Mouse (Mus musculus) CH12.LX (cell line): ENCODE results near the gene Gjb5. TPM values are rescaled to one million over a fixed set of nuclear protein-coding genes. Genes with fewer than 3 reads are reported as not detected.

Experiments
- DNase-seq: peaks from one replicate; pipeline ENCODE4 v3.0.0-alpha.2; 2013; ENCODE audit errors: extremely low read depth
- H3K27ac ChIP-seq: 2 replicates; pipeline ENCODE4 v1.5.1; 2012; ENCODE audit warnings: low read depth, mild to moderate bottlenecking, control low read depth, moderate library complexity; ENCODE audit not compliant: insufficient read depth
- H3K27me3 ChIP-seq: replicated peaks from 2 replicates; pipeline ENCODE3; 2012; ENCODE audit warnings: inconsistent platforms
- H3K36me3 ChIP-seq, 2 experiments: replicated peaks in 1 of 2; 2 replicates each; pipeline versions ENCODE3 to v1.6.1; 2012; ENCODE audit warnings: inconsistent platforms in 1 of 2, low read length in 1 of 2, mild to moderate bottlenecking in 1 of 2, mixed read lengths in 1 of 2, moderate library complexity in 1 of 2; ENCODE audit not compliant: control insufficient read depth in 1 of 2, insufficient read depth in 1 of 2
- H3K4me1 ChIP-seq, 2 experiments: 2 replicates each; pipeline ENCODE4 v1.6.1; 2012; ENCODE audit warnings: inconsistent platforms in 1 of 2, moderate library complexity in 1 of 2; ENCODE audit not compliant: insufficient read depth in 2 of 2, control insufficient read depth in 1 of 2
- H3K4me2 ChIP-seq: 2 replicates; pipeline ENCODE4 v1.6.1; 2012; ENCODE audit warnings: low read depth, mild to moderate bottlenecking, control low read depth; ENCODE audit not compliant: poor library complexity, insufficient read depth, severe bottlenecking
- H3K4me3 ChIP-seq, 3 experiments: fragments of 150-350 bp in 1 of 3; sonication (generic) in 1 of 3; replicated peaks in 1 of 3; 2 replicates each; pipeline versions ENCODE3 to v1.5.1; 2011 to 2012; ENCODE audit warnings: low read depth in 2 of 3, low read length in 2 of 3, mild to moderate bottlenecking in 2 of 3, moderate library complexity in 2 of 3, control low read depth in 1 of 3, improper control_type of control experiment in 1 of 3, inconsistent platforms in 1 of 3, mixed read lengths in 1 of 3; ENCODE audit not compliant: poor library complexity in 1 of 3
- H3K79me2 ChIP-seq: replicated peaks from 2 replicates; pipeline ENCODE4 v1.6.1; 2012; ENCODE audit warnings: mild to moderate bottlenecking, moderate library complexity; ENCODE audit not compliant: control insufficient read depth, poor library complexity, insufficient read depth, severe bottlenecking; ENCODE audit errors: extremely low read depth
- H3K9ac ChIP-seq: 2 replicates; pipeline ENCODE4 v1.6.1; 2012; ENCODE audit warnings: low read depth, mild to moderate bottlenecking, control low read depth, moderate library complexity; ENCODE audit not compliant: insufficient read depth
- H3K9me3 ChIP-seq: replicated peaks from 2 replicates; pipeline ENCODE3; 2012; ENCODE audit warnings: low read length, inconsistent platforms, mixed read lengths
- CHD1 ChIP-seq: IDR thresholded peaks from 2 replicates; pipeline ENCODE4 v1.6.1; 2012; ENCODE audit warnings: low read depth, low read length, improper control_type of control experiment, inconsistent platforms
- CHD2 ChIP-seq: IDR thresholded peaks from 2 replicates; pipeline ENCODE4 v1.6.1; 2011; ENCODE audit warnings: low read length, improper control_type of control experiment
- CTCF ChIP-seq, 2 experiments: IDR thresholded peaks in 1 of 2; conservative IDR thresholded peaks in 1 of 2; 2 replicates each; pipeline ENCODE4 v1.5.1; 2011 to 2012; ENCODE audit warnings: low read depth in 2 of 2, low read length in 2 of 2, improper control_type of control experiment in 1 of 2, inconsistent platforms in 1 of 2, mild to moderate bottlenecking in 1 of 2, moderate library complexity in 1 of 2
- E2F4 ChIP-seq: IDR thresholded peaks from 2 replicates; pipeline ENCODE4 v1.6.1; 2011; ENCODE audit warnings: low read depth, low read length, improper control_type of control experiment; ENCODE audit not compliant: insufficient replicate concordance
- EP300 ChIP-seq: IDR thresholded peaks from 2 replicates; pipeline ENCODE4 v1.6.1; 2011; ENCODE audit warnings: low read length, improper control_type of control experiment
- ETS1 ChIP-seq: conservative IDR thresholded peaks from 2 replicates; pipeline ENCODE4 v1.6.1; 2012; ENCODE audit warnings: low read depth, mild to moderate bottlenecking, inconsistent platforms, low read length, improper control_type of control experiment, moderate library complexity
- GABPA ChIP-seq: IDR thresholded peaks from 2 replicates; pipeline ENCODE4 v1.6.1; 2012; ENCODE audit warnings: low read depth, low read length, improper control_type of control experiment, inconsistent platforms; ENCODE audit not compliant: insufficient replicate concordance
- IRF4 ChIP-seq: IDR thresholded peaks from 2 replicates; pipeline ENCODE4 v1.6.1; 2014; ENCODE audit warnings: low read depth, mild to moderate bottlenecking, inconsistent platforms, low read length, improper control_type of control experiment
- JUN ChIP-seq: IDR thresholded peaks from 2 replicates; pipeline ENCODE4 v1.6.1; 2011; ENCODE audit warnings: low read depth, mild to moderate bottlenecking, low read length, improper control_type of control experiment, moderate library complexity; ENCODE audit not compliant: insufficient read depth
- MAX ChIP-seq: IDR thresholded peaks from 2 replicates; pipeline ENCODE4 v1.6.1; 2011; ENCODE audit warnings: low read length, improper control_type of control experiment
- MYC ChIP-seq: IDR thresholded peaks from 2 replicates; pipeline ENCODE4 v1.6.1; 2011; ENCODE audit warnings: low read depth, mild to moderate bottlenecking, improper control_type of control experiment, low read length
- NELFE ChIP-seq: IDR thresholded peaks from 2 replicates; pipeline ENCODE4 v1.6.1; 2011; ENCODE audit warnings: low read depth, low read length, improper control_type of control experiment
- PAX5 ChIP-seq: IDR thresholded peaks from 2 replicates; pipeline ENCODE4 v1.6.1; 2012; ENCODE audit warnings: low read length, inconsistent platforms, mixed read lengths
- POLR2A ChIP-seq: IDR thresholded peaks from 2 replicates; pipeline ENCODE4 v1.6.1; 2011; ENCODE audit warnings: low read depth, mild to moderate bottlenecking, improper control_type of control experiment, low read length
- POLR2AphosphoS2 ChIP-seq: IDR thresholded peaks from 2 replicates; pipeline ENCODE4 v1.6.1; 2011; ENCODE audit warnings: low read depth, low read length, improper control_type of control experiment
- RAD21 ChIP-seq: IDR thresholded peaks from 2 replicates; pipeline ENCODE4 v1.6.1; 2011; ENCODE audit warnings: low read depth, mild to moderate bottlenecking, low read length, improper control_type of control experiment, moderate library complexity
- SIN3A ChIP-seq: IDR thresholded peaks from 2 replicates; pipeline ENCODE4 v1.6.1; 2012; ENCODE audit warnings: low read length, improper control_type of control experiment, inconsistent platforms
- SMC3 ChIP-seq: IDR thresholded peaks from 2 replicates; pipeline ENCODE4 v1.6.1; 2011; ENCODE audit warnings: low read depth, low read length, improper control_type of control experiment
- UBTF ChIP-seq: IDR thresholded peaks from 2 replicates; pipeline ENCODE4 v1.6.1; 2012; ENCODE audit warnings: low read depth, mild to moderate bottlenecking, inconsistent platforms, low read length, improper control_type of control experiment, moderate library complexity
- USF2 ChIP-seq: conservative IDR thresholded peaks from 2 replicates; pipeline ENCODE4 v1.6.1; 2011; ENCODE audit warnings: low read depth, low read length, improper control_type of control experiment
- dilution Hi-C: fragments of 300-500 bp; cut with MboI; formaldehyde crosslinking; loops from 2 replicates; pipeline ENCODE4 v1.14.3; 2020; ENCODE audit warnings: low sequenced_read_pairs; ENCODE audit not compliant: extremely low pct_unique_long_range_greater_than_20kb, extremely low pct_ligation_motif_present
- in situ Hi-C: fragments of 300-500 bp; cut with MboI; formaldehyde crosslinking; loops from 3 replicates; pipeline ENCODE4 v1.14.3; 2019; ENCODE audit warnings: low sequenced_read_pairs, low pct_ligation_motif_present, low pct_unique_long_range_greater_than_20kb, mixed read lengths
- polyA plus RNA-seq: library from polyadenylated mRNA; unstranded; fragments of >175 nt; gene quantifications from 2 replicates; pipeline ENCODE4 v1.2.1, GENCODE M21; 2012; ENCODE audit warnings: low read depth; ENCODE audit not compliant: insufficient read length
- total RNA-seq, 2 experiments: library from RNA; depleted of rRNA; stranded (reverse); fragments of 300-350 nt in 1 of 2; fragments of >200 nt in 1 of 2; gene quantifications; 2 replicates each; pipeline ENCODE4 v1.2.3; 2012 to 2014

Gene Gjb5
- total and polyA plus RNA-seq, 3 experiments, result 0.34 to 0.50 TPM; not detected in 1

- peak; percentile 69 for DNase-seq
- in situ Hi-C loops (loop anchor here (5.0 kb wide), 1 partner anchor 77 kb away; the partner anchor contains the start of gene Smim12), dilution Hi-C loops (no loop called here)
- Histone ChIP-seq H3K27me3 (peaks cover 29% of the 10 kb centered on the region), H3K79me2 (no peaks in the 10 kb centered on the region), H3K4me3 (no peak overlapping the region), H3K9ac (no peak overlapping the region), H3K4me1 (peaks cover 3 to 4% of the 10 kb centered on the region in 2 experiments; a peak in 3 of 4 replicates), H3K36me3 (no peaks in the 10 kb centered on the region), H3K9me3 (no peaks in the 10 kb centered on the region), H3K4me2 (no peak overlapping the region), H3K27ac (no peak overlapping the region)
- TF ChIP-seq CHD1, result no peak
- TF ChIP-seq CTCF (conservative IDR thresholded peaks at IDR 0.05 in 1 of 2, IDR thresholded peaks at IDR 0.05 in 1 of 2; ENCODE audit: low read depth in 2 of 2, low read length in 2 of 2), result peak; percentile 88 to 90
- no peak for TF ChIP-seq EP300
- no peak for TF ChIP-seq GABPA
- peak; percentile 89 for TF ChIP-seq RAD21
- TF ChIP-seq UBTF, result no peak
- TF ChIP-seq E2F4, result no peak
- no peak for TF ChIP-seq POLR2AphosphoS2
- peak; percentile 65 for TF ChIP-seq SMC3
Measured at GRCm38 (mm10) chr4:127319613-127320012, 38.4 kb downstream of the Gjb5 start.

DNA sequence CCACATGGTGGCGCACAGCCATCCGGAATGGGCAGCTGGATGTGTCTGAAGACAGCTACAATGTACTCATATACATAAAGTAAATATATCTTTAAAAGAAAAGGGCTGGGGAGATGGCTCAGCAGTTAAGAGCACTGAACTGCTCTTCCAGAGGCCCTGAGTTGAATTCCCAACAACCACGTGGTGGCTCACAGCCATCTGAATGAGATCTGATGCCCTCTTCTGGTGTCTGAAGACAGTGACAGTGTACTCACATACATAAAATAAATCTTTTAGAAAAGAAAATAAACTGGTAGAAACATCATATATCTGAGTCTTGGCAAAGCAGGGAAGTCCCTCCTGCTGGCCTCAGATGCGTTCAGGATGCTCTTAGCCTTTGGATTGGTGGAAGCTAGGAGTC, 40.8 kb downstream of the Gjb5 start:
- Histone ChIP-seq H3K4me3 (no peak overlapping the region), H3K27me3 (peaks cover 47% of the 10 kb centered on the region), H3K4me1 (peaks cover 0 to 12% of the 10 kb centered on the region in 2 experiments; a peak in 1 of 4 replicates), H3K36me3 (no peaks in the 10 kb centered on the region), H3K27ac (no peak overlapping the region), H3K9me3 (no peaks in the 10 kb centered on the region), H3K4me2 (no peak overlapping the region), H3K79me2 (no peaks in the 10 kb centered on the region), H3K9ac (no peak overlapping the region)
- in situ Hi-C loops, result loop anchor here (5.0 kb wide), 1 partner anchor 75 kb away; the partner anchor contains the start of gene Smim12
- dilution Hi-C loops, result no loop called here
- no peak for DNase-seq
- TF ChIP-seq SIN3A (no peak), POLR2AphosphoS2 (no peak), E2F4 (no peak), POLR2A (no peak), MYC (peak; percentile 47; the same call in 1 of the 2 replicates)

DNA sequence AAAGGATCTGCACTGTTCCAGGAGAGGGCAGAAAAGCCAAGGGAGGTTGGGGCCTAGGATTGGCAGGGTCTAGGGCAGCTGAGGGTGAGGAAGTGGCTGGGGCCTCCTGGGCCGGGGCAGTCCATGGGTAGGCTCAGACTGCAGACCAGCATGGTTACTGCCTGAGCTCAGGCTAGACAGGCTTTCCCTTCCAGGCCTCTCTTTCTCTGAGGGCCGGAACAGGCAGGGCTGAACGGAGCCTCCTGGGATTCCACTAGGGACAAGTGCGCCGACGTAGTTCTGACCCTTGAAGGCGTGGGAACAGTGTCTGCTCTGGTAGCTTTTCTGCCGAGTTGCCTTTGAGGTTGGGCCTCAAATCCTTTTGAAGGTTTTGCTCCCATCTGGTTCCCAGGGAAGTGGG, 42.2 kb downstream of the Gjb5 start:
- no peak overlapping the region for H3K27ac ChIP-seq
- in situ Hi-C loops (loop anchor here (5.0 kb wide), 1 partner anchor 73 kb away; the partner anchor contains the start of gene Smim12), dilution Hi-C loops (no loop called here)
- no peak overlapping the region for H3K9ac ChIP-seq
- H3K79me2 ChIP-seq, result no peaks in the 10 kb centered on the region
- DNase-seq, result no peak
- H3K36me3 ChIP-seq, result no peaks in the 10 kb centered on the region
- H3K4me3 ChIP-seq, result no peak overlapping the region
- peaks cover 49% of the 10 kb centered on the region for H3K27me3 ChIP-seq
- H3K4me1 ChIP-seq, result peaks cover 0 to 9% of the 10 kb centered on the region in 2 experiments; a peak in 1 of 4 replicates
- TF ChIP-seq GABPA (no peak), MAX (no peak), NELFE (no peak), IRF4 (no peak), POLR2A (no peak), CHD1 (no peak), CHD2 (no peak), USF2 (no peak), ETS1 (no peak), SMC3 (no peak), EP300 (no peak), PAX5 (no peak), JUN (no peak)
- no peak overlapping the region for H3K4me2 ChIP-seq
- no peaks in the 10 kb centered on the region for H3K9me3 ChIP-seq
